Mouse (Mus musculus) cerebellum, adult 2 months (tissue): Measurements from ENCODE around the gene Etv3. TPM values are rescaled to one million over a fixed set of nuclear protein-coding genes. Genes with fewer than 3 reads are reported as not detected.

Source experiments
- DNase-seq, 2 experiments: peaks; one replicate each; pipeline ENCODE4 v3.0.0; 2021
- H3K27ac ChIP-seq: fragments of 200-500 bp; 2 replicates; pipeline ENCODE4 v1.5.1; 2012; ENCODE audit warnings: low read length, control low read depth, inconsistent platforms; ENCODE audit not compliant: insufficient read depth
- H3K27me3 ChIP-seq: fragments of 200-500 bp; 2 replicates; pipeline ENCODE4 v1.6.1; 2012; ENCODE audit warnings: inconsistent platforms, mild to moderate bottlenecking, low read length, moderate library complexity; ENCODE audit not compliant: control insufficient read depth, insufficient read depth
- H3K4me1 ChIP-seq: fragments of 200-500 bp; 2 replicates; pipeline ENCODE4 v1.6.1; 2011; ENCODE audit warnings: low read length; ENCODE audit not compliant: control insufficient read depth, insufficient read depth
- H3K4me3 ChIP-seq: fragments of 200-500 bp; replicated peaks from 2 replicates; pipeline ENCODE3; 2011; ENCODE audit warnings: mild to moderate bottlenecking, low read depth, low read length, control low read depth; ENCODE audit not compliant: insufficient read depth
- CTCF ChIP-seq: fragments of 200-500 bp; IDR thresholded peaks from 2 replicates; pipeline ENCODE4 v1.5.1; 2011; ENCODE audit warnings: low read depth, mild to moderate bottlenecking, control low read depth, low read length, moderate library complexity, borderline replicate concordance; ENCODE audit not compliant: insufficient read depth
- POLR2A ChIP-seq: fragments of 200-500 bp; IDR thresholded peaks from 2 replicates; pipeline ENCODE4 v1.6.1; 2011; ENCODE audit warnings: low read length, control low read depth, borderline replicate concordance; ENCODE audit not compliant: insufficient read depth
- WGBS: fragments of 180-500 bp; shearing (Covaris S2); methylation state at CpG from one replicate; pipeline ENCODE4 v1.1.7; 2018; 5-methylcytosine and 5-hydroxymethylcytosine counted together
- polyA plus RNA-seq: library from polyadenylated mRNA; depleted of rRNA; stranded (reverse); fragments of >200 nt; gene quantifications from 2 replicates; pipeline ENCODE4 v1.2.3, GENCODE M21; 2012

Gene Etv3
- polyA plus RNA-seq, 1 experiment, result 17.3 TPM

- Histone ChIP-seq H3K27ac (no peak overlapping the region), H3K27me3 (no peaks in the 10 kb centered on the region), H3K4me3 (no peak overlapping the region), H3K4me1 (no peaks in the 10 kb centered on the region)
- no peak for TF ChIP-seq CTCF
- no peak for TF ChIP-seq POLR2A
- WGBS, result 71% methylated on average over 24 of the region's 24 CpGs
- no peak for DNase-seq
Measured at GRCm38 (mm10) chr3:87500088-87501055, 24.8 kb upstream of the Etv3 start.

- no peaks in the 10 kb centered on the region for H3K27me3 ChIP-seq
- no peak overlapping the region for H3K4me3 ChIP-seq
- no peak for TF ChIP-seq POLR2A
Measured at GRCm38 (mm10) chr3:87501151-87501550, 24.1 kb upstream of the Etv3 start.

GRCm38 (mm10) chr3:87502771-87503170, 22.4 kb upstream of the Etv3 start:
- H3K27ac ChIP-seq, result no peak overlapping the region
- H3K4me3 ChIP-seq, result no peak overlapping the region
- H3K4me1 ChIP-seq, result no peaks in the 10 kb centered on the region
- no peak for DNase-seq
- TF ChIP-seq CTCF (no peak), POLR2A (no peak)
- WGBS, result 93% methylated on average over 6 of the region's 6 CpGs
- H3K27me3 ChIP-seq, result no peaks in the 10 kb centered on the region

More at GRCm38 (mm10) chr3:87501151-87501550, 24.1 kb upstream of the Etv3 start:
- no peaks in the 10 kb centered on the region for H3K4me1 ChIP-seq
- 57% methylated on average over 8 of the region's 8 CpGs for WGBS
- DNase-seq, result no peak
- no peak overlapping the region for H3K27ac ChIP-seq

GRCm38 (mm10) chr3:87504330-87504729, 20.9 kb upstream of the Etv3 start:
- DNase-seq, result peak; percentile 37 to 39

GRCm38 (mm10) chr3:87504749-87505425, 20.3 kb upstream of the Etv3 start:
- DNase-seq, result no peak
- TF ChIP-seq POLR2A, result no peak
- TF ChIP-seq CTCF, result no peak
- 61% methylated on average over 4 of the region's 4 CpGs for WGBS

More at GRCm38 (mm10) chr3:87504330-87504729, 20.9 kb upstream of the Etv3 start:
- Histone ChIP-seq H3K4me1 (0 out of 2 replicates have a peak, but pooled peaks cover 3% of the 10 kb centered on the region), H3K27ac (no peak overlapping the region), H3K4me3 (no peak overlapping the region), H3K27me3 (no peaks in the 10 kb centered on the region)
- TF ChIP-seq POLR2A, result no peak
- TF ChIP-seq CTCF, result peak; percentile 72
- WGBS, result 2% methylated on average over 7 of the region's 7 CpGs

DNA sequence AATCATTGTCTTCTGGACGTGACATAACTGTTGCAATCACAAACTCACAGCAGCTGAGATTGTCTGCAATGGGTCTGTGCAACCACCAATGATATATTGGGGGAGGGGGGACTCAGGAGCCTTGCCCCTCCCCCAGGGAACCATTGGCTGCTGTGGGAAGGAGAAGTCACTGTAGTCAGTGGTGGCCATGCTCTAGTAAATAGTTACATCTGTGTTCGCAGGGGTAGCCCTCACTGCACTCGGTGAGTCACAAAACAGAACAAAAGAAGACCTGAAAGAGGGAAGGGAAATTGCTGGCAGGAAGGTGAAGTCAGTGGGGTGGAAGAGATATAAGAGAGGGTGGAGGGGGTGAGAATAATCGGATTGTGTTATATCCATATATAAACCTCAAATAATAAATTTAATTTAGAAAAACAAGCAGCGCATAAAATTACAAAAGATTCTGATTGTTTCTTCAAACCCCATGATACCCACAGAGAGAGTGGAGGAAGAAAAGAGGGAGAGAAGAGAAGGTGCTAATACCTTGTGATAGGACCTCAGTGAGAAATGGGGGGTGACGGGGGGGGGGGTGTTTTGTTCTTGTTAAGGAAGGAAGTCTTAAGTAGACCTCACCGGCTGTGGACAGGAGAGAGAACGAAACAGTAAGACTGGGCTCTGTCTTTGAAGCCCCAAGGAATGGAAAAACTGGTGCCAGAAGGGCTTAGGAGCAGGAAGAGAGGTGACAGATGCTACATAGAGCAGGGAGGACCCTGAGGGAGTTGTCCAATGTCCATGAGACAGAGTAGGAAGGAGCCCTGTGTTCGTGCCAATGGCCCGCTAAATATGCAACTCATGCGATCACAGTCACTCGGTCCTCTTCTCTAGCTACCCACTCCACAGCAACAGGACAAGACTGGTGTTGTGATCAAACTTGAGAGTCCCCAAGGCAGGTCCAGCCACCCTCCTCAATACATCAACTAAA, 18.5 kb upstream of the Etv3 start:
- TF ChIP-seq POLR2A, result no peak
- no peak for TF ChIP-seq CTCF
- no peak overlapping the region for H3K4me3 ChIP-seq
- no peak for DNase-seq
- H3K27ac ChIP-seq, result no peak overlapping the region
- no peaks in the 10 kb centered on the region for H3K27me3 ChIP-seq
- 0 out of 2 replicates have a peak, but pooled peaks cover 3% of the 10 kb centered on the region for H3K4me1 ChIP-seq
- 55% methylated on average over 12 of the region's 12 CpGs for WGBS

More at GRCm38 (mm10) chr3:87504749-87505425, 20.3 kb upstream of the Etv3 start:
- Histone ChIP-seq H3K27me3 (no peaks in the 10 kb centered on the region), H3K4me1 (0 out of 2 replicates have a peak, but pooled peaks cover 3% of the 10 kb centered on the region), H3K4me3 (no peak overlapping the region), H3K27ac (no peak overlapping the region)
